Mouse (Mus musculus): ENCODE measurements around the gene Rad54l2.

Rad54l2 gene

GRCm38 (mm10) chr9:106675480-106675879 is 113.5 kb downstream of the Rad54l2 start:
- DNase-seq = peak; percentile 85 to 91

- no peak for DNase-seq
These were observed 115.1 kb downstream of the Rad54l2 start for GRCm38 (mm10) chr9:106673860-106674259.

GRCm38 (mm10) chr9:106664856-106665255 is 124.1 kb downstream of the Rad54l2 start:
- DNase-seq = no peak

- no peak for DNase-seq
These were observed 124.6 kb downstream of the Rad54l2 start for GRCm38 (mm10) chr9:106664433-106664832.

- DNase-seq = no peak
These were observed 125.8 kb downstream of the Rad54l2 start for GRCm38 (mm10) chr9:106663200-106663599.

GRCm38 (mm10) chr9:106659935-106660334 is 129.1 kb downstream of the Rad54l2 start:
- no peak for DNase-seq

GRCm38 (mm10) chr9:106659441-106659840 is 129.6 kb downstream of the Rad54l2 start:
- no peak for DNase-seq

GRCm38 (mm10) chr9:106657592-106657991 is 131.4 kb downstream of the Rad54l2 start:
- DNase-seq = no peak

GRCm38 (mm10) chr9:106656820-106657219 is 132.2 kb downstream of the Rad54l2 start:
- no peak for DNase-seq

GRCm38 (mm10) chr9:106655884-106656720 is 132.9 kb downstream of the Rad54l2 start, which contains the start of gene Grm2:
TSS of gene Grm2 (minus strand) at chr9:106656082.
- DNase-seq = peak in 1 of 2 experiments; percentile 26

- no peak for DNase-seq
These were observed 136.3 kb downstream of the Rad54l2 start for GRCm38 (mm10) chr9:106652720-106653119.

GRCm38 (mm10) chr9:106647226-106647625 is 141.8 kb downstream of the Rad54l2 start:
- no peak for DNase-seq

GRCm38 (mm10) chr9:106645684-106646271 is 143.2 kb downstream of the Rad54l2 start:
- DNase-seq = no peak

GRCm38 (mm10) chr9:106643787-106644186 is 145.2 kb downstream of the Rad54l2 start:
- DNase-seq = no peak

GRCm38 (mm10) chr9:106643128-106643527 is 145.9 kb downstream of the Rad54l2 start:
- DNase-seq = peak; percentile 71 to 75

- DNase-seq = no peak
These were observed 147.6 kb downstream of the Rad54l2 start for GRCm38 (mm10) chr9:106641346-106641745.

GRCm38 (mm10) chr9:106638154-106638553 is 150.8 kb downstream of the Rad54l2 start:
- DNase-seq = no peak
